Mouse (Mus musculus) MEL (cell line): Measurements from ENCODE around the gene Tmem199.
A peak's percentile ranks its signal among the peaks of the same experiment; 100 is the strongest.

Experiments used
- CTCF ChIP-seq, 3 experiments: IDR thresholded peaks in 2 of 3; conservative IDR thresholded peaks in 1 of 3; 2 replicates each; pipeline ENCODE4 v1.5.1; 2011 to 2012; ENCODE audit warnings: low read length in 3 of 3, low read depth in 2 of 3, mild to moderate bottlenecking in 2 of 3, improper control_type of control experiment in 1 of 3, inconsistent platforms in 1 of 3, mixed read lengths in 1 of 3, moderate library complexity in 1 of 3; ENCODE audit not compliant: control insufficient read depth in 1 of 3, insufficient read depth in 1 of 3, poor library complexity in 1 of 3, severe bottlenecking in 1 of 3
- GABPA ChIP-seq: IDR thresholded peaks from 2 replicates; pipeline ENCODE4 v1.6.1; 2012; ENCODE audit warnings: low read depth, mild to moderate bottlenecking, inconsistent platforms, low read length, improper control_type of control experiment, moderate library complexity
- GATA1 ChIP-seq: IDR thresholded peaks from 2 replicates; pipeline ENCODE4 v1.6.1; 2011; ENCODE audit warnings: low read depth, low read length, improper control_type of control experiment
- HCFC1 ChIP-seq: IDR thresholded peaks from 2 replicates; pipeline ENCODE4 v1.6.1; 2012; ENCODE audit warnings: low read depth, mild to moderate bottlenecking, inconsistent platforms, low read length, improper control_type of control experiment, moderate library complexity
- MAFK ChIP-seq: IDR thresholded peaks from 2 replicates; pipeline ENCODE4 v1.6.1; 2011; ENCODE audit warnings: low read depth, mild to moderate bottlenecking, low read length, improper control_type of control experiment, borderline replicate concordance
- TBP ChIP-seq: IDR thresholded peaks from 2 replicates; pipeline ENCODE4 v1.8.0; 2011; ENCODE audit warnings: low read depth, low read length, improper control_type of control experiment
- USF1 ChIP-seq: IDR thresholded peaks from 2 replicates; pipeline ENCODE4 v1.6.1; 2014; ENCODE audit warnings: low read depth, mild to moderate bottlenecking, inconsistent platforms, low read length, improper control_type of control experiment, moderate library complexity
- ZC3H11A ChIP-seq: IDR thresholded peaks from 2 replicates; pipeline ENCODE4 v1.6.1; 2012; ENCODE audit warnings: low read depth, mild to moderate bottlenecking, inconsistent platforms, low read length, improper control_type of control experiment

DNA sequence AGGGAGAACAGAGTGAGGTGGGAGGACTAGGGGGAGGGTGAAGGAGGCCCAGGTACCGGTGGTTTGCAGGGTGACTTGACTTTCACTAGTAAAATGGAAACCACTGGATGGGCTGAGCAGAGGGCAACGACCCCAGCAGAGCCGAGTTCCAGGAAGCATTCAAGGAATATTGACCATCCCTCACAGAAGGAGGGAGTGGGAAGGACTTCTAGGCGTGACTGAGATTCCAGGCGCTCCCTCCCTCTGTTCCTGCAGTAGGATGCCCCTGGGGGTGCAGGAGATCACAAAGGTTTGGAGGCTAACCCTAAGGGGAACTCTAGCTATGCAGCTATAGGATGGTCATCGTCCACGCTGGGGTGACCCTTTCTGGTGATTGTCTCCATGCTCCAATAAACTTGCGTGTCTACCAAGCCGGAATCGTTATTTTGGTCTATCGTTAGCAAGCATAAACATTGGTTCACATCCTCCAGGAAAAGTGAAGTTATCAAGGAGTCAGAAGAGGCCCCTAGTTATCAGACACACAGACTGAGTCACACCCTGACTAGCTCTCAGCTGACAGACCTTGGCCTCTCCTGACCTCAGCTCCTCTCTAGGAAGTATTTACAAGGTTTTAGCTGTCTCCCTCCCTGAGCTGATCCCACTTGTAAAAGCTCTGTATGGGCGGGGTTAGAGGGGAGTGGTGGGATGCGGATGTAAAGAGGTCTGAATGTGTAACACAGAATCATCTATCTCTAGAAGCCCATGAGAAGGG lies 48.5 kb downstream of the Tmem199 start:
- TF ChIP-seq CTCF (IDR thresholded peaks at IDR 0.05 in 2 of 3, conservative IDR thresholded peaks at IDR 0.05 in 1 of 3; ENCODE audit: control insufficient read depth in 1 of 3, insufficient read depth in 1 of 3, low read depth in 2 of 3, low read length in 3 of 3, poor library complexity in 1 of 3, severe bottlenecking in 1 of 3) (no peak), USF1 (peak; percentile 44; the same call in 1 of the 2 replicates), MAFK (peak; percentile 64; the same call in 1 of the 2 replicates), HCFC1 (no peak), ZC3H11A (no peak), GATA1 (peak; percentile 95), TBP (peak; percentile 64), GABPA (no peak)
